Mouse (Mus musculus) urinary bladder, postnatal 36 days (tissue): ENCODE measurements around the gene Olfml2a.

Experiments used
- DNase-seq, 2 experiments: peaks; one replicate each; pipeline ENCODE4 v3.0.0; 2022; ENCODE audit warnings: low spot score in 2 of 2, mixed read lengths in 1 of 2

Gene Olfml2a

DNA sequence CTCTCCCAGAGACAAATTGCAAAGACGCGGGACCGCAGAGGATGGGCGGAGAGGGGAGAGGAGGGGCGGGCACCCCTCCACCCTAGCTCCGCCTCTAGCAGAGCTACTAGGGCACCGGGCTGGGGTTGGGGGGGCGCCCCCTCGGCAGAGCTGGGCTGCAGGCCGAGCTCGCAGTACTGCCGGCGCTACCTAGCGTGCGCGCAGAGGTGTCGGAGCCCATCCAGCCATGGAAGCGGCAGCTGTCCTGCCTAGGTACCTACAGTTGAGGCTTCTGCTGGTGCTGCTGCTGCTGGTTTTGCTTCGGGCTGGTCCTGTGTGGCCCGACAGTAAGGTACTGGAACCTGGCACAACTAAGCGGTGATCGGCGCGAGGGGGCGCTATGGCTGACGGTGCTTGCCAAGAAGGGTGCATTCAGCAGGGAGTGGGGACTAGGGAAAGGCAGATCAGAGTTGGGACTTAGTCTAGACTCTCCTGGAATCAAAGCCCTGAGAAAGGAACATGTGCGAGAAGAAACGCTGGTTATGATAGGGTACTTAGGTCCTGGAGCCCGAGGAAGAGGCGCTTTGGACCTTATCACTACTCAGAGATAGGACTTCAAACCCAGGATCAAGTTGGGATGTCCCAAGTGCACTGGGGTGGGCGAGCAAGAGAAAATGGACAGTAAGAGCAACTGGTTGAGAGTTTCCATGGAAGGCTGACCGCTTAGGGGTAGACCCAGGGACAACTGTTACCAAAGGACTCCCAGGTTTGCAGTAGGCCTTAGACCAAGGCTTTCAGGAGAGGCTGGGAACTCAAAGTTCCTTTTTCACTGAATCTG, at the start of gene Olfml2a:
Olfml2a (plus strand) TSS at position 128 of the 817 bp plus-strand sequence.
- peak; percentile 74 to 85 for DNase-seq

DNA sequence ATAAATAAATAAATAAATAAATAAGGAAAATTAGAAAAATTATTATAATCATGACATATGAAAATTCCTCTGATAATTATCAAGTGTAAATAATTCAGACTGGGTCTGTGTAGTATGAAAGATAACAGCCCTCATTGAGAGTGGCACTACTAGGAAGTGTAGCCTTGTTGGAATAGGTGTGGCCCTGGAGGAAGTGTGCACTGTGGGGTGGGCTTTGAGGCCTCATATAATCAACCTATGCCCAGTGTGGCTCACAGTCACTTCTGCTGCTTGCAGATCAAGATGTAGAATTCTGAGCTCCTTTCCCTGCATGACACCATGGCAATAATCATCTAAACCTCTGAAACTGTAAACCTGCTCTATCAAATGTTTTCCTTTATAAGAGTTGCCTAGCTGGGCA, 28.9 kb upstream of the Olfml2a start:
- DNase-seq: no peak

DNA sequence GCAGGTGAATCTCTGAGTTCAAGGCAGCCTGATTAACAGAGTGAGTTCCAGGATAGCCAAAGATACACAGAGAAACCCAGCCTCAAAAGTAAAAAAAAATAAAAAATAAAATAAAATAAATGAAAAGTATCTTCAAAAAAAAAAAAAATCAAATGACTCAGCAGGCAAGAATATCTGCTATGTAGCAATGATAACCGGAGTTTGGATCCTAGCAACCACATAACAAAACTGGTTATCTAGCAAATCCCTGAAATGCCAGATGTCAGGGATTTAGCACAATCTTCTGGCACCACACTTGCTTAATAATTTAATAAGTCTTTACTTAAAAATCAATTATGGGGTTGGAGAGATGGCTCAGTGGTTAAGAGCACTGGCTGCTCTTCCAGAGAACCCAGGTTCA, 27.5 kb upstream of the Olfml2a start:
- no peak for DNase-seq

DNA sequence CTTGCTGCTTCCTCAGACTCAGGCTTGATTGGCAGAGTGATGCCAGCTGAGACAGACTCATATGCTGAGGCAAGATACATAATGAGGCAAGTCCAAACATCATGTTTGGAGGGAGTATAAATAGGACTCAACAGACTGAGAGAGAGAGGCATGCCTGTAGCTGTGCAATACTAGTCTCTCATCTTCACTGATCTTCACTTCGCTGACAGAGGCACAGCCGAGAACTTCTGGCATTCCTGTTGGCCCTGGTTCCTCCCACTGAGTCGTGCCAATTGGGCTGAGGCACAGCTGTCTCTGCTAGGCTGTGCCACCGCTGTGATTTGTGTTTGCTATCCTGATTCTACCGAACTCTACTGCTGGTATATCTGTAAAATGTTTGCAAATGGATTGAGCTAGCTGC, 25.7 kb upstream of the Olfml2a start:
- peak in 1 of 2 experiments; percentile 38 for DNase-seq

DNA sequence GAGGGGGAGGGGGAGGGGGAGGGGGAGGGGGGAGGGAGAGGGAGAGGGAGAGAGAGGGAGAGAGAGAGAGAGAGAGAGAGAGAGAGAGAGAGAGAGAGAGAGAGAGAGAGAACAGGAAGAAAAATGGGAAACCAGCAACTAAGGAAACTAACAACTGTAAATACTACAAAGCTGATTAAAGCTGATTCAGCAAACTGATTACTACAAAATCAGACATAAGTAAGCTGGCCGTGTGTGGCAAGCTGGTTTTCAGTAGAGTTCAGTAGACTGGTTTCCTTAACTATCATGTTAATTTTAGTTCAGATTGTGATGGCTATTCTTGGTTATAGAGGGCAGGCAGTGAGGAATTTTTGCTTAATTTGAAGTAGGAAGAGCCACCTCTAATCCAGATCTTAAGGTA, 23.2 kb upstream of the Olfml2a start:
- no peak for DNase-seq

DNA sequence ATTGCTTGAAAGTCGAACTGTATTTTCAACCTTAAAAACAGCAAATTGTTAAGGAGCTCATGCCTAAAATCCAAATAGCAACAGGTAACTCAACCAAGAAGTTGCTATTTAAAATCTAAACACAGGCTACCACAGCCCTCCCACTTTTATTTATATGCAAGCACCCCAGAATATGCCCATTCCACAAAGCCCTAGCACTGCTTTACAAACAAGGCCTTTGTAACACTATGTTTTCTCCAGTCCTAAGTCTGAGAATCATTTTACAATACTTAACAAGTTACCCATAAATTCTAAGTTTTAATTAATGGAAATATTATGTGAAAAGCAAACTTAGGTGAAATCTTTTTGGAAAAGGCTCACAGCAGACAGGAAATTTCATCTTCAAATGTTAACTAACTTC, 17.3 kb upstream of the Olfml2a start:
- DNase-seq: no peak

DNA sequence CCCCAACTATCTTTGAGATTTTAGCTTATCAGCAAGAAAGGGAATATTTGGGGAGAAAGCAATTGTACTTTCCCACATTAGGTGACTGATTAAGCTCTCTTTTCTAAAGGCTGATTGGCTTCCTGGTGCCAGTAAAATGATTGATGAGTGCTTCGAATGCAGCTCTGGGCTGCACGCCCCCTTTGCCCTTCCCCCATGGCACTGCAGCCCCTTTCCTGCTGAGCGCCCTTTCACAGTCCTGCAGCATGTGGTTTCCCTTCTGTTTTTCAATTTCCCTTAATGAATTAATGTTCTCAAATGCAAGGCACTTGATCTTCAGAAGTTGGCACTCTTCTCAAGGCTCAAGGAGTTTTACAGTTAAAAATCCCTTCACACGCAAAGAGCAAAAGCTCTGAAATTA, 16.8 kb upstream of the Olfml2a start:
- no peak for DNase-seq

DNA sequence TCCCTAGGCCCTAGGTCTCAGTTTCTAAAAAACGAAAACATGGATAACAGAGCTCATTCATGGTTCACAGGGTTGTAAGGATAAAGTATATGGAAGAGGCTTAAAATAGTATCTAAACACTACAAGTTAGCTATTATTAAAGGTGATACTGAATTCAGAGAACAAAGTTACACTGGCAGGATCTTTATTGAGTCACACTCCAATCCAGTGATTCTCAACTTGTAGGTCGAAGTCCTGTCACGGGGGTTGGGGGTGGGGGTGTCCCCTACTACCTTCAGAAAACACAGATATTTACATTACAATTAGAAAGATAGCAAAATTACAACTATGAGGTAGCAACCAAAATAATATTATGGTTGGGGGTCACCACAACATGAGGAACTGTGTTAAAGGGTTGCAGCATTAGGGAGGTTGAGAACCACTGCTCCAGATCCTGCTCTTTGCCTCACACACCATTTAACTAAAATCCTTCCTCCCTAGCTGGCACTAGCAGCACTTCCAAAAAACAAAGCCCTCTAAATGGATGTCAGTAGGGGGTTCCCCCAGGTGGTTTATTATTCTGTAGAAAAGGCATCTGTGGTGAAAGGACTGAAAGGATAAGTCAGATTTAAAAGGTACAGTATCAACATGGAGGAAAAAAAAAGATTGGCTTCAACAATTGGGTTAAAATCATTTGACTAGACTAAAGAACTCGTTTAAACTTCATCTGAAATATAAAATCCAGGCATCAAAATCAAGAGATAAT, 14.7 kb upstream of the Olfml2a start:
- DNase-seq: no peak

DNA sequence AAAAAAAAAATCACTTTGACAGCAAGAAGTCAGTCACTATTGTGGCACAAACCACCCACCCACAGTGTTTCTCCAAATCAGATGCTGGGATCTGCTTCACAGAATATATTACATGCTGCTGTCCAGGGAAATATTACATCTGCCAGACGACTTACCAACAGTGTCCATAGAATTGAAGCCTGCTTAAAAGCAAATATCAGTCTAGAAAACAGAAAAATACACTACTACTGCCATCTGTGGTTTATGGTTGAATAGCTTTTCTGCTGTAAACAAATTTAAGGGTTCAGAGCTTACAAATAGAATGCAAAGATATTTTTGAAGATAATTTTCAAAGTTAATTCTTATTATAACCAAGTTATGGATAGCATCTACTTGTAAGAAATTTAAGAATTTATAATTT, 10.4 kb upstream of the Olfml2a start:
- no peak for DNase-seq

DNA sequence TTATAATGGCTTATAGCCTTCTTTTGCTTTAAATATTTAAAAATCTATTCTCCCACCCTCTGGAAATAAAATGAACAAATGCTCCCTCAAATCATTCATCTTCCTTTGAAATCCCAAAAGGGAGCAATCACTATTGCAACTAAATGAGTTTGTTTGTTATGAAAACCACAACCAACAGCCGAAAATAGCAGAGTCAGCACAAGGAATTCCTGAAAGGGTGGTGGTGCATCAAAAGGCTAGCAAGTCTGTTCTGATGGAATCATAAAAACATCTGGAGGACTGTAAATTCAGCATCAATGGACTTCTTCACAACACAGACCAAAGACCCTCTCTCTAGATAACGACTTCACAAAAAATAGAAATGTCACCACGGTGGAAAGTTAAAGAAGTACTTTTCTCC, 8.3 kb upstream of the Olfml2a start:
- no peak for DNase-seq

DNA sequence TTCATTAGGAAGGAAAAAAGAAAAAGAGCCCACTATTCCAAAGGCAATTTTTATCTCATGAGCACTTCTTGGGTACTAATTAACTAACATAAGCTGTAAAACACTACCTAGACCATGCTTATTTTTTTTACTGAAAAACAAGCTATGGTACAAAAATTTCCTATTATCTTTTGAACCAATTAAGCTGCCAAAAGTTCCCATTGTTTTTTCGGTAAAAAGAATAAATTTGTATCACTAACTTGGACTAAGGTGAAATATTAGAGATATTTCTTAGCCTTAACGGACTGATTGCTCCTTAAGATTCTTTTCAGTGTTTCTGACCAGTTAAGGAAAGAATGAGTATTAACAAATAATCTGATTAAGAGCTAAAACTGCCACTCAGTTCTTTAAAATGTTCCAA, 7.9 kb upstream of the Olfml2a start:
- DNase-seq: no peak

DNA sequence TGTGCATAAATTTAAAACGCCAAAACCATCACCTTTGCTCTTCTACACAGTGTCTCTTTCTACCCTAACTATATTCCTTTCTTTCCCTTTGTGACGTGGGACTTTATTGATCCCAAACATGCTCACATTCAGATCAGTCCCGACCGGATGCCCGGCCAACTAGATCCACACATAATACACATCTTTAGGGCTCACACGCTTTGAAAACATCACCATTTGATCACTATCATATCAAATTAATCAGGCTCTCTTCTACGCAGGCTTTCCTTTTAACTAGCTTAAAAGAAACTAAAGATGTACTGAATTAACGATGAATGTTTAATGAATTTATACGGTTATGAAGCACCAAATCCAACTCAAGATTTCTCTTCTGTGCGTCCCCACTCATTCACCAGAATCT, 7.2 kb upstream of the Olfml2a start:
- DNase-seq: no peak

DNA sequence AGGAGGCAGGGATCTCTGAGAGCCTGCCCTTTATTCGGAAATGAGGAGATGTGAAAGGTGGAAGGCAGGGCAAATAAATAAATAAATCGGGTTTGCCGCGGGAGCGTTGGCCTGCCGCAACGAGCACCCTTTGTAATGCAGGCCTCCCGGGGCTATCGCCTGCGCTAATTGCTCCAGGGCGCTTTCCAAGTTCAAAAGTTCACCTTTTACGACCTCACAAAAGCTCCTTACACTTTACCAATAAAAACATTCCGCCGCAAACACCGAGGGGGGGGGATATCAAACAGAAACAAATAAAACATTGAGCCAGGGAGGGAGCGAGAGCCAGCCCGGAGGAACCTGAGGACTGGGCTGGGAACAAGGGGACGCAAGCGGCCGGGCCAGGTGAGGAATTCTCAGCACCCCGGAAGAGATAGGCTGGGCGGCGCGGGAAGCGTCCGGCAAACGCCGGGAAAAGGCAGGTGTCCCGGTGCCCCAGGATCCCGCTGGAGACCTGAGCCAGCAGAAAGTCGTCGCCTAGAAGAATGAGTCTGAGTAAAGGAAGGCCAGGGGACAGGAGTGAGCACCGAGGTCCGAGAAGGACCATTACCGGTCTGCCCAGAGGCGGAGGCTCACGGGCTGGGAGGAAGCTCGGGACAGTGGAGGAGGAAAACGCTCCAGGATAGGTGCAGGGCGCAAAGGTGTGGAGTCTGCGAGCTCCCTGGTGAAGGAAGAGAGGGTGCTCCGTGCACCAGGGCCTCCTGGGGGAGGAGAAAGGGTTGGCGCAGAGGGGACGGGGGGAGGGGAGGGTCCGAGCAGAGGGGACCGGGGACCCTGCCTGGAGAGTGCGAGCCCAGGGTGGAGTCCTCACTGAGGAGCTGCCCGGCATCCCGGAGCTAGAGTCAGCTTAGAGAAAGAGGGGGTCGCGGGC, 6.4 kb upstream of the Olfml2a start:
- no peak for DNase-seq

DNA sequence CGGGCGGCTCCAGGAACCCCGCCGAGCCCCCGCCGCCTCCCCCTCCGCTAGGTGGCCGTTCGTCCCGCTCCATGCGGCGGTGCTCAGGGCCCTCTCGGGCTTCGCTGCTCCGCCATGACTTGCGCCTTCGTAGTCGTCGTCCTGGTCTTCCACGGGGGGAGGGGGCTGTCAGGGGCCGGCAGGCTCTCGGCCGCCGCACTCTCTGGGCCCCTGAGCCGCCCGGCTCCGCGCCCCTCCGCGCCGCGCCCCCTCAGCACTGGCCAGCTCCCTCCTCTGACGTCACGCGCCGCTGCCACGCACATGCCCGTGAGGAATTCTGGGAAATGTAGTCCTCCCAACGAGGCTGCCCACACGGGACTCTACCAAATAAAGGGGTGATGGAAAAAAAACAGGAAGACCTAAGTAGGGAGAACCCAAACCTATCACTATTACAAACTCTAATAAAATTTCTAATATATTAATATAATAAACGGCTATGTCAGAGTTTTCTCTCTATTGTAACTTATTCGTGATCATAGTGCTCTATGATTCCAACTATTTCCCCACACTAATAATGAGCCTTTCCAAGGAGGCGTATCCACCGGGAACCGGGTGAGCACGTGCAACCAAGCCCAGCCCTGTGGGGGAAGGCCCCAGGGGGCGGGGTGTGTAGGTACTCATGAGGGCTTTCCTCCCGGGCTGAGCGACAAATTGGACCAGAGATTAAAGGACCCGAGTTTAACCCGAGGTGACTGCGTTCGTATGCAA, 5.5 kb upstream of the Olfml2a start:
- peak; percentile 85 to 92 for DNase-seq

DNA sequence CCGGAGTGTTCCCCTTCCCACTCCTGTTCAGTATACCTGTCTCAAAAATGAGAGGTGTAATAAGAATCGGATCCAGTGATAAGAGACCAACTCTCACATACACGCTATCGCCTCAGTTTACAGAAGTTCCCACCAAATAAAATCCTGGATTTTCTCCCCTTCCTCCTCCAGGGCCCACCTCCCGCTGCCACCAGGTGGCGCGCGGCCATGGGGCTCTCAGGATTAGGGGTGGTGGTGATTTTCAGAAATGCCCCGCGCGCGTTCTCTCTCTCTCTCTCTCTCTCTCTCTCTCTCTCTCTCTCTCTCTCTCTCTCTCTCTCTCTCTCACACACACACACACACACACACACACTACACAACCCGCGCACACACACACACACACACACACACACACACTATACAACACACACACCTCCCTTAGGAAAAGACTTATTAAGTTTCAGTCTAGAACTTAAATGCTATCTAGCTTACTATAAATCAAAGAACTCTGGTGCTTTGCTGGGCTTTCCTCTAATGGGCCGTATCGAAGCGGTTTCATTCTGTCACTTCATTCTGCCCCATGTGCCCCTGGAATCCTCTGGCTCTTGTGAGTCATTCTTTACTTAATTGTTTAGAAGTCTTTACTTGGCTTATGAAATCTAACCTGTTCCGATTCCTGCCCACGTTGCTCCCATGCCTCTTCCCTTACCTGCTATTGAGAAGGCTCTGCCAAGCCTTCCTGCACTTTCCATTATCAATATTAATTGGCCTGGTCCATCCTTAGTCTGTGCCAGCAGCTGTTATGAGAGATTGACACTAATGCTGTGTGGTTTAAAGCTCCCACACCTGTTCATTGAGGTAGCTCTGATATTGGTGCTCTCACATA, 4.4 kb upstream of the Olfml2a start, which contains the start of gene Nr6a1:
Nr6a1 (minus strand) TSS at position 574 of the 865 bp plus-strand sequence.
- peak in 1 of 2 experiments; percentile 65 for DNase-seq

DNA sequence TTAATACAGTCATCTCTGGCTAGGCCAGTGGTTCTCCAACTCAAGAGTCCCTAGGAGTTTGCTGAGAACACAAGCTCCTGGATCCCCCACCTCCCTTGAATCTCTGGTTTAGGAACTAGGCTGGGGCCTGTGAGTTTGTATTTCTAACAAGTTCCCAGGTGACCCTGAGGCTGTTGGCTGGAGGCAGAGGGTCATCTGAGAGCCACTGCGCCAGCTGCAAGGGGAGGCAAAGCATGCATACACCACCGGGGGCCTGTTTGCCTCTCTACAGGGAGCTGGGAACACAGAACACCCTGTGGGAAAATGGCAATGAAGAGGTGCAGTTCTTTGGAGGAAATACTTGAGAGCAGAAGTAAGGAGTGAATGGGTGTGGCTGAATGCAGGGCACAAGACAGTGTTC, 1.5 kb upstream of the Olfml2a start:
- no peak for DNase-seq

DNA sequence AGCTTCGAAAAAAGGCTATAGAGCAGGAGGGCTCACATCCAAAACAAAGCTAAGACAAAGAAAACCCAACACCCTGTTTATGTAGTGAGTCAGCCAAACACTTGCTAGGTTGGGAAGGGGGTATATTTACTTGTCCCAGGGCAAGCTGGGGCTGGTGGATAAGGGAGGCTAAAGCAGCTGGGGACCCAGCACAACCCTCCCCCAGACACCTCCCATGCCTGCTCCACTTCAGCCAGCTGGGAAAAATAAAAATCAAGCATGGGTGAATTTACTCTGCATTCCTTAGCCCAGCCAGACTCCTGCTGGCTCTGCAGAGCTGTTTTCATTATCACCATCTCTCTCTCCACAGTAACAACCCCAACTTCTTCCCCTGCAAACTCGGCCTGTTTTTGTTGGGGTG, 2.2 kb downstream of the Olfml2a start:
- DNase-seq: peak in 1 of 2 experiments; percentile 48

DNA sequence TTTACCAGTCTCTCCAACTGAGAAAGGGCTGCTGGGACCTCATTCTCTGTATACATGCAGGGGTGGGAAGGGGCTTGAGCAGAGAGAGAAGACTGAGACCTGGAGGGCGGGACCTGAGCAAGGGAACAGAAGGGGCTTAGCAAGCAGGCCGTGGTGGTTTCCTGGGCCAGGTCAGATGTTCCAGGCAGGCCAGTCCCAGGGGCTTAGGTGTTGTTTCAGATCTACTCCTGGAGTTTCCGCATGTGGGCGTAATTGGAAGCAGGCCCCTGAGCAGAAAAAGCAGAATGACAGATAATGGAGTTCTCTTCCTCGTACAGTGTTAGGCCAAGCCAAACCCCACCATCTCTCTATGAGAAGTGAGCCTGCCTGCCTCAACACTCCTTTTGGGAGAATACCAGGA, 3.2 kb downstream of the Olfml2a start:
- DNase-seq: no peak

DNA sequence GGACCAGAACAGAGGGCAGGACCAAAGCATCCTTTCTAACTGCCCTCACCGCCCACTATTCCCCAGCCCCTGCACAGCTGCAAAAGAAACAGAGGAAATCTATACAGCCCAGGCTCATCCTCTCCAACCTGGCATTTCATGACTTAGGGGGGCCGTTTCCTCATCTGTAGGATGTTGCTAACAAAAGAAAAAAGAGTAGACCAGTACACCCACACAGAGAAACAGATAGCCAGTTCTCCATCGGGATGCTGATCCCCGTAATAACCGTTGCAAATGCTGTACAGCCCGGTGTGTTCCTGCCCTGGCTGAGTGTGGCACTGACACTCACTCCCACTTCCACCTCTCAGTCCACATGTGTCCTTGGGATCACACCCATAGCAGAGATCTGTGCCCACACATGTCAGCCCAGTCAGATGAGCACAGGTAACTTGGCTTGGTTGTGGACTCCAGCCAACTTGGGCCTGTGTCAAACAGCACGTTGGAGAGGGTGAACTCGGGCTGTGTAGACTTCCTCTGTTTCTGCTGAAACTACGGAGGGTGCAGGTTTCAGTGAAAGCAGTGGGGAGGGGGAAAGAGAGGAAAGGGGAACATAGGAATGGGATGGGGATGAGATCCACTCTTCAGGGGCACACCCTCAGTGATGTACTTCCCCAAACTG, 5.1 kb downstream of the Olfml2a start:
- peak; percentile 59 to 64 for DNase-seq

DNA sequence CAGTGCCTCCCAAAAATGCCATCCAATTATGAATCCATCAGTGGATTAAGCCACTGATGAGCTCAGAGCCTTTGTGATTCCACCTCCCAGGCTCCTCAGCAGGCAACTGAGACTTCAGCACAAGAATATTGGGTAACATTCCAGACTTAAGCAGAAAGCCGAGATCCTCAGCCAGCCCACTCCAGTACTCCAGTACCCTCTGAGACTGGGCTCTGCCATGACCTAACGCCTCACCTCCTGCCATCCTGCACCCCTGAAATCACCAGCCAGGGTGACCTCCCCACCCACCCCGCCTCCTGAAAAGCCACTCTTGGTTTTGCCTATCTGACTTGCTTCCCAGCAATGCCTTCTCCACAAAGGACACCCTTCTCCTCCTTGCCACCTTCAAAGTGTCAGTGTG, 5.6 kb downstream of the Olfml2a start:
- no peak for DNase-seq
